Mouse (Mus musculus): ENCODE results near the gene Rab6b. TPM values are rescaled to one million over a fixed set of nuclear protein-coding genes. Genes with fewer than 3 reads are reported as not detected.

The Rab6b gene
- polyA plus RNA-seq, 1 experiment from 2014 or later = 4.5 TPM

Other genes with a start within 250 kb of the Rab6b start
- gene Slco2a1, start 123.1 kb upstream of the Rab6b start, polyA plus RNA-seq (2015; fragmentation: Nextera tagmentation; extraction: Ambion mirVana) = 15.2 and 18.8 TPM in 2 replicates
- 51.0 and 51.7 TPM in 2 replicates for gene Srprb, start 90.3 kb downstream of the Rab6b start, polyA plus RNA-seq (2015; fragmentation: Nextera tagmentation; extraction: Ambion mirVana)
- gene Gm20425, start 118.5 kb downstream of the Rab6b start, polyA plus RNA-seq (2015; fragmentation: Nextera tagmentation; extraction: Ambion mirVana) = not detected in 2 replicates
- 249 and 380 TPM in 2 replicates for gene Trf, start 118.7 kb downstream of the Rab6b start, polyA plus RNA-seq (2015; fragmentation: Nextera tagmentation; extraction: Ambion mirVana)
- 1.8 and 2.9 TPM in 2 replicates for gene 1300017J02Rik, start 193.3 kb downstream of the Rab6b start, polyA plus RNA-seq (2015; fragmentation: Nextera tagmentation; extraction: Ambion mirVana)
- 29.3 and 34.5 TPM in 2 replicates for gene Topbp1, start 193.4 kb downstream of the Rab6b start, polyA plus RNA-seq (2015; fragmentation: Nextera tagmentation; extraction: Ambion mirVana)